Mouse (Mus musculus) lung, postnatal 4 days (tissue): ENCODE measurements around the gene Baiap2l2.
"Not testable (repeated sequence)": the region's sequence is repeated elsewhere in the genome, so short reads cannot be mapped to it uniquely, and the experiment has no call there.

ENCODE experiments used
- DNase-seq, 2 experiments: peaks; one replicate each; pipeline ENCODE4 v3.0.0; 2021

The Baiap2l2 gene

DNA sequence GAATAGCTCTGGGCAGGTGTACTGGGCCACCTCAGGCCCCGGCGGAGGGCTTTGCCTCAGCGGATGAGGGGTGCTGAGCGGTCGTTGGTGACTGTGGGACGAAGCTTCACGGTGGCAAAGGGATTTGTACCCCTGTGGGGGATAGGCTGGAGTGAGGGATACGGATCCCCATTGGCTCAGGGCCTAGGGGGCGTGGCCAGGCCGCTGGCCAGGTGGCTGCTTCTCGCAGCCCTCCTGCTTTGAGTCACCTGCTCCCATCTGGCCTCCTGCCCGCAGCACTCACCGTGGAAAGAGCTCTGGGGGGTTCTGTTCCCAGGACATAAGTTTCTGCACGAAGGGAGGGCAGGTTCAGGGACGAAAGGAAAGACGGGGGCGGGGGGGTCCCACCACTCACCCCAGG, 26.8 kb downstream of the Baiap2l2 start:
- peak; percentile 35 to 50 for DNase-seq

DNA sequence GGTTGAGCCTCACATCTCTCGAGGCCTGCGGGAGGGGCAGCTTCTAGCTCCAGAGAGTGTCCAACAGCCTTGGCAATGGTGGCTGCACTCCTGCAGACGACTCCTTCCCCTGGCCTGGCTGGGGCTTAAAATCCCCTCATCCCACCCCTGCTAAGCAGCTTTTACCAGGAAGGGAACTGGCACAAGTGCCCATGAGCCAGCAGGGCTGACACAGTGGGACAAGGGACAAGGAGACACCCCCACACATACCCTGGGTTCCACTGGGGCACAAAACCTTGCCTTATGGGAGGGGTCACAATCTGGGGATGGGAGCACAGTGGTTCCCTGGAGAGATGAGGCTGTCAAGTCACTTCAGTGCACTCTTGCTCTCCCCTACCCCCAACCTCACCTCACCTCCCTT, 30.7 kb downstream of the Baiap2l2 start, which contains the start of gene Slc16a8:
Gene Slc16a8 (minus strand): TSS at position 101 of the 400 bp plus-strand sequence.
- DNase-seq: no peak

DNA sequence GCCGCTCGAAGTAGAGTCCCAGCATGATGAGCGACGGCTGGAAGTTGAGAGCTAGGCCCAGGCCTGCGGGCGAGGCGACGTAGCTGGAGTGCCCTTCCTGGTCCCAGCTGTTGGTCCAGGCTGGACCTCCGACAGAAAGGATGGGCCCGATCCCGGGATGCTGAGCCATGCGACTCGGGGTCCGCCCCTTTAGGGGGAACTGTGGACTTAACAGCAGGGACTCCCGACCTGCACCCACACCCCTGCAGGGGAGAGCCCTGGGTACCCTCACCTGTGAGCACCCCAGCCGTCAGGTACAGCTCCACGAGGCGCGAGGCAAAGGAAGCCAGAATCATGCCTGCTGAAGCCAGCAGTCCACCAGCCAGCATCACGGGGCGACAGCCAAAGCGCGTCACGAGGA, 32.8 kb downstream of the Baiap2l2 start:
- DNase-seq: no peak

DNA sequence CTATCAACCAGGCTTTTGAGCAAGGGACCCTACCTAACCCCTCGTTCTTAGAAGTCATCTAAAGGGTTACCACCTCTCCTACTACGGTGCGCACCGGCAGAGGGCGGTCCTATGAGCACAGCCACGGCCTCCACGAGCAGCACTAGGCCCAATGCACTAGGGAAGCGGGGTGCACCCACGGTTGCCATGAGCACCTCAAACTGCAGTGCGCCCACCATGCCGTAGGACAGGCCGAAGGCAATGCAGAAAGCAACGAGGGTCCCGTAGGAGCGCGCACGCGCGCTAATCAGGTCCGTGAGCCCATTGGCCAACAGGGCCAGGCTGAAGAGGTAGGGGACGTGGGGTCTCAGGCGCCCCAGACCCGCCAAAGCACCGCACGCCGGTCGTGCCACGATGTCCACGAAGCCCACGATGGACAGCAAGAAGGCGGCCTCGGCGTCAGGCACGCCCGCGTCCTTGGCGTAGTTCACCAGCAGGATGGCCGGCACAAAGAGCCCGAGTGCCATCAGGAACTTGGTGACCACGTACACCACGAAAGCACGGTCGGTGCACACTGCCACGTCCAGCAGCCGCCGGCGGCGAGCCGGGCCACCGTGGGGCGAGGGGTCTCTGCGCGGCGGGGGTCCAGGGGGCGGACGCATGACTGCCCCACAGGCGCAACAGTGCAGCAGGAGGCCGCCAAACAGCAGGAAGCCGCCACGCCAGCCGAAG, 33.4 kb downstream of the Baiap2l2 start:
- DNase-seq: peak; percentile 16 to 34

DNA sequence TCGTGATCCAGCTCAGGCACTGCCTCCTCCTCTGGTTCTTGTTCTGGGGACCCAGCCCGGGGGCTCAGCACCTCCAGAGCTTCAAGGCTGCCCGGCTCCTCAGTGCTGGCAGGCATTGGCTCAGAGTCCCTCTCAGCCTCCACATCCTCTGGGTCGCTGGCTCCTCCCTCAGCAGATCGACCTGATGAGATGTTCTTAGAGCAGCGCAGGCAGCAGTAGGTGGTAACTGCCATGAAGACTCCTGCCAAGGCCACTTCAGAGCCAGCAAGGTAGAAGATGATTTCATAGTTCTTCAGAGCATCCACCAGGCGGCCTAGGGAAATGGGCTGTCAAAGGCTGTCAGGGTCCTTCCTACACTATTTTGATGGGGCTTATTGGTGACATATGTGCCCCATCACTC, 34.2 kb downstream of the Baiap2l2 start:
- DNase-seq: no peak

DNA sequence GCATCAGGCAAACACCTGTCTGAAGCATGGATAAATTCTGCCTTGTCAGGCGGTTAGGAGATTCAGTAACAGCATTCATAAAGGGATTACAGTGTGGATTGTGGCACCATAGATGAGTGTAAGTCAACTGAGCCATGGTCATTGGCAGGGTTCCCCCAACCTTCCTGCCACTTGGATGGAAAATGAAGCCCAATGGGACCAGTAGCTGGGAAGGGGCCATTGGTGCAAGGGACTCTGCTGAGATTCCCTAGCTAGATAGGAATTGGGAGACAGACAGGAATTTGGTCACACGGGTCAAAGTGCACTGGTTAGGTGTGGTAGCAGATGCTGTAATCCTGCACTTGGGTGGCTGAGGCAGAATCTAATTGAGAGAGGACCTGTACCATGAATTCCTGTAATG, 35.1 kb downstream of the Baiap2l2 start:
- DNase-seq: no peak

DNA sequence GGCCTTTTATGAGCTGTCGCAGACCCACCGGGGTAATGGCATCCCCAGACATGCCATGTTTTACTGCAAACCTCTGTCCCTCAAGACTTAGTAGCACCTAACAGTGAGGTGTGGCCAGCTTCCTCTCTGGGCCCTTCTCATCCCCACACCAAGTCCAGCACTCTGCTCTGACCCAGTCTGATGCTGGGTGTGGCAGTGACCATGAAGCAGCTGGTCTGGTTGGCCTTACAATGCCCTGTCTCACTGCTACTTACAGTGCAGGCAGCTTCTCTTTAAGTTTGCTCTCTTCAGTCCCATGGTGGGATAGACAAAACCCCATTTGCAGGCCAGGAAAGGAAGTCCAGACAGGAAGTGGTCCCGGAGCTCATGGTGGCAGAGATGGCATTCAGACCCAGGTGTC, 40.0 kb downstream of the Baiap2l2 start:
- DNase-seq: no peak

DNA sequence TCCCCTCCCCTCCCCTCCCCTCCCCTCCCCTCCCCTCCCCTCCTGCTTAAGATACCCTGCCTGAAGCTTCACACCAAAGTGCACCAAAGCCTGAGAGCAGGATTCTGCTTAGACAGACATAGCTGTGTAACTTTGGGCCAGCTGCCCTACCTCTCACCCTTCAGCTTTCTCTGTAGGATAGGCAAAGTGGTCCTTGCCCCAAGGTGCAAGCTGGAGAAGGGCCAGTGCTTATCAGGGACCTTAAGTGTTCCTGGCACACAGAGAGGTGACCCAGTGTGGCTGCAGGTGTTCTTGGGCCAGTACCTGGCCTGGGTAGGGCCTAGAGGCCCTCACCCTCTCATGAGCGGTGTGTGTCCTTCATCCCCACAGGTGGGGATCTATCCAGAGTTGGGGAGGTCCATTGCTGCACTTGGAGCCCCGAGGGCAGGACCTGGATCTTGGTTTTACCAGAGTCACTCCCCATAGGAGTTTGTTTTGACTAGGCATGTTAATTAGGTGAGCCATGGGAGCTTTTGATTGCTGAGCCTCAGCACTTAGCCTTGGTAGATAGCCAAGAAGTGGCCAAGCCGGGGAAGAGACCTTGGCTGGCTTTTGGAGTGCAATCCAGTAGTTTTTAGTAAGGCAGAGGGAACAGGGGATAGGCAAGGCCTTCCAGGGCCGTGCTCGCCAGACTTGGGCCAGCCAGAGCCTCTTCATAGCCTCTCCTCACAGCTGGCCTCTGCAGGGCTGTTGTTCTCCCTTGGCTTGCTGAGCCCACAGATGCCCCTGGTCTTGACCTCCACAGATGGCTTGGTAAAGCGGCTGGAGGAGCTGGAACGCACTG, 41.1 kb downstream of the Baiap2l2 start:
- peak in 1 of 2 experiments; percentile 32 for DNase-seq

DNA sequence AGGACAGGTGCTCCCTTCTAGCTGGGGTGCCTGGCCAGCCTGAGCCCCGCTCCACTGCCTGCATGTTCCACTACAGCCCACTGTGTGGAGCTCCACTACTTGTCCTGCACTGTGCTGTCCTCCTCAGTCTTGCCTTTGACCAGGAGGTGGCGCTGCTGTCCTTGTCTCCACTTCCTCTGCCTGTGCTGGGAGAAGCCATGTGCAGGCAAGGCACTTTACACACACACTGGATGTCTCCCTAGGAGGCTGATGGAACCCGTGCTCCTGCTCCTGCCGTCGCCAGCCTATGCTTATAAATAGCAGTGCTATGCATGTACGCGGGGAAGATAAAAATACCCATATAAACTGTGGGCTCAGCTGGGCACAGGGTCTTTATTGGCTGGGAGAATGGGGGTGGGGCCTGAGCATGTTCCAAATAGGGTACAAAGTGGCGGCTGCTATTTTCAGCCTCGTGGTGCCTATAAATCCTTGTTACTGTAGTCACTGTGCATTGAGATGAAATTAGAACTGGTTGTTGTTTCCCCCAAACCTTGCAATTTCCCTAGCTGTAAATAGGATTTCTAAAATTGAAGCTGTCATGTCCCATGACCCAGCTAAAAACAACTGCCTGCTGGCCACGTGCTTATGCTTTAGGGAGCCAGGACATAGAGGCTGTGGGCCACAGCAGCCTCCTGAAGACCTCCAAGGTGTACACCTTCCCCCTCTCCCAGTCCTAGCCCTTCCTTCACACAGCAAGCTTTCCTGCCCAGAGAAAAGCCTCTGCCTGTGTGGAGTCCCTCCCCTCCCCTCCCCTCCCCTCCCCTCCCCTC, 41.9 kb downstream of the Baiap2l2 start:
- DNase-seq: peak; percentile 94 to 96

DNA sequence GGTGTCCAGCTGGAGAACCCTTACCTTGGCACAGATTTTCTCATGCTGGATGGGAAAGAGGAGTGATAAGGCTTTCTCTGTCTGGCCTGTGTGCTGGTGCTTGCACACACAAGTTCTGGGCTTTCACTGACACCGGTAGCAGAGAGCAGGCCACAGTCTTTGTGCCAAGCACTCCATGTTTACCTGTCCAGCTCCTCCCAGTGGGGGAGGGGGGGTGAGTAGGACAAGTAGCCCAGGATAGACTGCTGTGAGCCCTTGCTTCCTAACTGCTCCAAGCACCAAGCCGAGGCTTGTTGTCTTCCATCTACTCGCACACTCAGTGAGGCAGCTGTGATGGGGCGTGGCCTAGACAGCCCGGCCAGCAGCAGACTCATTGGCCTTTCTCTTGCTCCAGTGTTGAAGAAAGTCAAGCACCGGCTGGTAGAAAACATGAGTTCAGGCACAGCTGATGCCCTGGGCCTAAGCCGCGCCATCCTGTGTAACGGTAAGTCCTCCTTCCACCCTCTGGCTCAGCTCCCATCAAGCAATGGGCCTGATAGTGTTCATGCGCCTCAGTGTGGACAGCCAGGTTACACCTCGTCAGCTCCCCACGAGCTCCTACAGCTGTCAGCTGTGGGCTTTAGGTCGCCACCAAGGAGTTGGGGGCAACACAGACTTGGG, 42.6 kb downstream of the Baiap2l2 start:
- DNase-seq: peak in 1 of 2 experiments; percentile 27

DNA sequence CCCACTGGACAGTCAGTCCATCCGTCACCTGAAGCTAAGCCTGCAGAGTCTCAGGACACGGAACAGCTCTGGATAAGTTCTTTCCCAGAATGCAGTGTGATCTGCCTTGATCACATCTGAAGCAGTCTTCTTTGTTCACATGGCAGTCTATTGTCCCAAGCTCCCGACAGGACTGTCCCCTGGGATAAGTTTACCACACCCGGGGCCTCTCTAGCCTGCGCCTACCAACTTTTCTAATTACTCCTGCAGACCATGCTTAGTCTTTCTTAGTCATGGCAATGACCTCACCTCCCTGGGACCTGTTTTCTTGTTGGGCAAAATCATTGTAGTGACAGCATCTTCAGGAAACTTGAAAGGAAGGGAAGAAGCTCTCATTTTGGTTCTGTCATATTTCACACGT, 47.3 kb downstream of the Baiap2l2 start:
- DNase-seq: no peak

DNA sequence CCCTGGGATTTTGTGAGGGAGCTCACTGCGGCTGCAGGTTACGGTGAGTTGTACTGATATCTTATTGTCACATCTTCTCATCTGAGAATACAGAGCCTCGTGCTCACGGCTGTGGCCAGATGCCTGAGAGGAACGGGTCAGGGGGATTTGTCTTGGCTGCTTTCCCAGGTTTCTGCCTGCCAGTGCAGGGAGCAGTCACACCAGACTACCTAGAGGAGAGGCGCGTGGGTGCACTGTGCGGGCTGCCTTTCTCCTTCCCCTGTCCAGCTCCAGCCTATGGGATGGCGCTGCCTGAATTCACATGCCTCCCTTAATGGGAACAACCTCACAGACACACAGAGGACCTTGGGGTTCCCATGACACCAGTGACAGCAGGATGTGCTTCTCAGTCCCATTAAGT, 50.1 kb downstream of the Baiap2l2 start:
- no peak for DNase-seq

DNA sequence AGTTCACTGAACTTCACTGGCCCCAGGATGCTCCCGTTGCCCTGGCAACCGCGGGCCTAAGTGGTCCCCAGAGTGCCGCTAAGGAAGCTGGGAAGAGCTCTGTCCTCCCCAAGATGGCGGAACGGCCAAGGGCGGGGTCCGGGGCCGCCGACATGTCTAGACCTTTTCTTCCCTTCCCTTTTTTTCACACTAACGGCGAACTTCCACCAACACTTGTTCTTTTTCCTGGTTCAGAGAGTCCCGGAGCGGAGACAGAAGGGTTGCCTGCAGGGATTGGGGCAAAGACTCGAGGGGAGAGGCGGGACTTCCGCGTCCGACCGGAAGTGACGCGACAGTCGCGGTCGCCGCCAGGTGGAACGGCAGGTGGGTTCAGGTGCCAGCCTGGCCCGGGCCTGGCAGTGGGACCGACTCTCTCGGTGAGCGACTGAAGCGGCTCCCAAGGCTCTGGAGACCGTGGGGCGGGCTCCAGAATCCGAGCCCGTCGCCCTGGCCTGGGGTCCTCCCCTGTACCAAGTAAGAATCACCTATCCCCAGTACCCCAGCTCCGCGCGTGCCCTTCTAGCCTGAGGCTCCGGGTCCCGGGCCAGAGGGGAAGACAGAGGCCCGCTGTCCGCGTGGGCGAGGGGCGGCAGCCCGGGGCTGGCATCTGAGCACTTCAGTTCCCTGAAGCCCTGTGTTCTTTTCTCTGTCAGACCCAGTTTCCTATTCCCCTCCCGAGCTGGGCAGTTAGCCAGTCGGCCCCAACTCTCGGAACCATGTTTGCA, 56.1 kb downstream of the Baiap2l2 start, which contains the start of the genes Pick1 and Gm49486:
Gene Pick1 (plus strand): TSS at position 116 of the 764 bp plus-strand sequence.
Gene Gm49486 (plus strand): TSS at position 334 of the 764 bp plus-strand sequence.
- peak; percentile 89 to 92 for DNase-seq

DNA sequence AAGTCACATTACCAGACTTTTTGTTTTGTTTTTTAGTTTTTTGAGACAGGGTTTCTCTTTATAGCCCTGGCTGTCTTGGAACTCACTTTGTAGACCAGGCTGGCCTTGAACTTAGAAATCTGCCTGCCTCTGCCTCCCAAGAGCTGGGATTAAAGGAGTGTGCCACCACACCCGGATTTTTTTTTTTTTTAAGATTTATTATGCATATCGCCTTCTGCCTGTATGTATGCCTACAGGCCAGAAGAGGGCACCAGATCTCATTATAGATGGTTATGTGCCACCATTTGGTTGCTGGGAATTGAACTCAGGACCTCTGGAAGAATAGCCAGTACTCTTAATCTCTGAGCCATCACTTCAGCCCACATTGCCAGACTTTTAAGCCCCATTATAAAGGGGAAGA, 59.6 kb downstream of the Baiap2l2 start:
- DNase-seq: not testable (repeated sequence)

DNA sequence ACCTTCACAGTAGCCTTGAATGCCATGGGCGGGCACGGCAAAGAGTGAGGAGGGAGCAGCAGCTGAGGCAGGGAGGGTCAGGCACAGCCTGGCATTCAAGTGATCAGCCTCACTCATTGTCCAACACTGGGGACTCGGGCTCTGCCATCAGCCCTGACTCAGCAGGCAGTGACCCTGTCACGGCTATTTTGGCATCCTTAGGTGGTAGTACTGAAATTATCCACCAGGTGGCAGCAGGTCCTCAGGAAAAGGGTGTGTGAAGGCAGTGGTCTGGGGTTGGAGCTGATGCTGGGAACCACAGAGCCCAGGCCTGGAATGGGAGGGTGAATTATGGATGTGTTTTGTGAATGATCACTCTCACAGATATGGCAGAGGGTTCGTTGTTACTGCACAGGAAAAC, 60.7 kb downstream of the Baiap2l2 start:
- DNase-seq: peak; percentile 75 to 91

DNA sequence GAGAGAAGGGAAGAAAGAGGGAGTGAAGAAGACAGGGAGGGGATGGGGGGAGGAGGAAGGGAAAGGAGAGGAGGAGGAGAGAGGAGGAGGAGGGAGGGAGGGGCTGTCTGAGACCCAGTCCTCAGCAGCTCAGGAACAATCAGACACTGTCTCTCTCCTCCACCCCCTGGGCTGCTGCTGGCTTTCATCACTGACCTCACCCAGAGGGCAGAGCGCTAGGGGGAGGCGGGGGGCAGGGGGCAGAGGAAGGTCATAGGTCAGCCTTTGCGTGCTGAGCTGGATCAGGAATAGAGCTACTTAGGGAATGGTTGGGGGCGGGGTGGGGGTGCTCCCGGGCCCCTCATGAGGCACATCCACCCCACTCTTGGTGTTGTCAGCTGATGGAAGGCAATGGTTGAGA, 61.7 kb downstream of the Baiap2l2 start:
- no peak for DNase-seq

DNA sequence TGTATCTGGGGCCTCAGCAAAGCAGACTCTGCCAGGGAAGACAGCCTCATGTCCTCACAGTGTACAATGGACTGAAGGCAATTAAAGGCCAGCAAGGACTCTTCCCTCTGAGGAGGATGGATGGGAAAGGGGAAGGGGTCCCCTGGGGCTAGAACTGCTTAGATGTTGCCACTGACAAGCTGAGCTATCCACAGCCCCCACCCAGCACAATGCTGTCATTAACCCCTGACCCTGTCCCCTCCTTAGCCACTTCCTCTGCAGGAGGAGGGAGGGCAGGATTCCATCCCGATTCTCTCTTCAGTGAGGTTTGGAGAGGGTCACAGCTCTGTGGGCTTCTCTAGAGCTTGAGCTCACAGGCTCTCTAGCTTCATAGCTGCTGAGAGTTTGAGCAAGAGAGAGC, 65.8 kb downstream of the Baiap2l2 start:
- no peak for DNase-seq

DNA sequence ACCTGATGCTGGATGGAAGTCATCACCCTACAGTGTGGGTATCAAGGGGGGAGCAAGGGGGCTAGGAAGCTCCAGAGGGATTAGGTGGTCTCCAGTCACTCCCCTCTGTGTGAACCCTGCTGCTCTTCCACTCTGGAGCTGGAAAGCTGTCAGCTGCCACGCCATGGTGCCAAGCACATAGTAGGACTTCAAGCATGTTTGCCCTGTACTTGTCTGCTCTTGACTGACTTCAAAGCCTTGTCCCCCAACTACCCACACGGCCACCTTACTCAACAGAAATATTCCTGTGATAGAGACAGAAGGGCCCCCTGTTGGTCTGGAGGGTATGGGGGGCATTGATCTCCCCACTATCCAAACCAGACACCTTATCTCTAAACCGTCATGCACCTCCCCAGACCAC, 69.1 kb downstream of the Baiap2l2 start:
- no peak for DNase-seq

DNA sequence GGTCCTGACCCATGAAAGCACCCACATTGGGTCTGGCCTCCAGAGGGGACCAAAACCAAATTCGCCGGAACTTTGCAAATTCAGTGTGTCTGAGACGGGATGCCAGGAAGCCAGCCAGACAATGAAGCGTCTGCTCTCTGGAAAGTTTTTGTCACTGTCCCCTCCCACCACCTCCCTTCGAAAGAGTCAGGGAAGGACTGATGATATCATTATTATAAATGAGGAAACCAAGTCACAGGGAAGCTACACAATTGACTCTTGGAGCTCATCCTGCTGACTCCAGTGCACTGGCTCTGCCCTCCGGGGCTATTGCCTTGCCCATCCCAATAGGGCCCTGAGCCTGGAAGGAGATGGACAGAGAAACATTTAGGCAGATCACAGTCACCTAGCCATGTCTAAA, 71.7 kb downstream of the Baiap2l2 start:
- DNase-seq: peak; percentile 42 to 45

DNA sequence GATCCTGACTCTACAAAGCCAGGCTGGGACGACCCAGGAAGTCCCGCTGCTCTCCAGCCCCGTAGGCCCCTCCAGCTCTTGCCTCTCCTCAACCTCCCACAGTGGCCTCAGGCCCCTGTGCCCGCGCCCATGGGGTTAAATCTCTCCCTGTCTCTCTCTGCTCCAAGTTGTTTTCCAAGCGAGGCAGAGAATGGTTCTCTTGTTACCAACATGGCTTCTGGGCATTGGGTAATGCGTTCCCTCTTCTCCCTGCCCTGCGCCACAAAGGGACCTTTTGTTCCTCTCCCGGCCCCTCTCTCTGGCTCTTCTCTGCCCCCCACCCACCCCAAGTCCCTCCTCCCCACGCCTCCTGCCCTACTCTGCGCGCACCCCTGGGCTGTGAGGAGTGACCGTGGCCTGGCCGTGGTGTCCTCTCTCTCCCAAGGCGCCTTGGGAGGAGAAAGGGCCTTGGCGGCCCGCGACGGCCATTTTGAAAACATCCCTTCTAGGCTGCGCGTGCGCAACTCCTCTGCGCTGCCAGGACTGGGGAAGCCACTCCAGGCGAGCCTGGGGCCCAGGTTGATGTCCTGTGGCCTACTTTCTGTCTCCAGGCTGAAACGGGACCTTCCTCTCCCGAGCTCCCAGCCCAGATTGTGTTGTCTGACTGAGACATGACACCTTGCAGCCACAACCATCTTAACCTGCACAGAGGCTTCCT, 72.4 kb downstream of the Baiap2l2 start:
- no peak for DNase-seq

DNA sequence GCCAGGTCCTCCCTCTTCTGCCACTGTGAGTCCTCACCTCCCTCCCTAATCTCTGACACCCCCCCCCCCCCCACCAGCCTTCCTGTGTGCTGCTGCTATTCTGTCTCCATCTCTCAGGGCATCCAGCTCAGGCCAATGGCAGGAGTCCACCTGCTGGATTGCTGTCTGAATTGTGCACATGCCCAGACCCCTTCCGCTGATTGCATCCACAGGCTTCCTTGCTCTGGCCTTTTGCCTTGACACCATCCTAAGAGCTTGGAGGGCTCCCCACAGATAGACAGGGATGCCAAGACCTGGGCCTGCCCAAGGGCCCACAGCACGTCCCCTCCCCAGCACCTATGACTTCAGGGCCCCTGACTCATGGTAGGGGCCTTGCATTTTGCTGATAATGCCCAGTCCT, 75.0 kb downstream of the Baiap2l2 start:
- no peak for DNase-seq
